Mouse (Mus musculus): ENCODE data around the gene Ttc7b. TPM values are rescaled to one million over a fixed set of nuclear protein-coding genes. Genes with fewer than 3 reads are reported as not detected.

Gene Ttc7b
- total and polyA plus RNA-seq, 3 experiments = 21.1 to 33.9 (median 26.8) TPM

- TF ChIP-seq TAL1 (conservative IDR thresholded peaks at IDR 0.05; ENCODE audit: low read depth, low read length) (no peak), POLR2AphosphoS5 (IDR thresholded peaks at IDR 0.05; ENCODE audit: insufficient replicate concordance, low read depth, low read length) (no peak), CTCF (IDR thresholded peaks at IDR 0.05; ENCODE audit: low read depth, low read length) (no peak), GATA2 (IDR thresholded peaks at IDR 0.05; ENCODE audit: borderline replicate concordance, low read depth, low read length) (no peak), GATA1 (IDR thresholded peaks at IDR 0.05; ENCODE audit: borderline replicate concordance, low read length) (no peak)
- no peak for ATAC-seq (ENCODE audit: extremely low read depth, insufficient number of reproducible peaks, low FRiP score, poor library complexity, severe bottlenecking)
- DNase-seq (ENCODE audit: low spot score) = no peak
- Histone ChIP-seq H3K9me3 (replicated peaks) (no peaks in the 10 kb centered on the region), H3K36me3 (replicated peaks) (no peaks in the 10 kb centered on the region), H3K4me3 (ENCODE audit: low read depth, low read length) (no peak overlapping the region), H3K27me3 (ENCODE audit: insufficient read depth, low read length) (peaks cover 55% of the 10 kb centered on the region), H3K4me1 (ENCODE audit: insufficient read depth, low read depth, low read length) (no peaks in the 10 kb centered on the region)
These were observed 209.9 kb downstream of the Ttc7b start for GRCm38 (mm10) chr12:100310471-100311392.

- H3K4me1 ChIP-seq (ENCODE audit: insufficient read depth, low read depth, low read length) = no peaks in the 10 kb centered on the region
- no peak for ATAC-seq (ENCODE audit: extremely low read depth, insufficient number of reproducible peaks, low FRiP score, poor library complexity, severe bottlenecking)
- DNase-seq (ENCODE audit: low spot score) = no peak
- no peak for TF ChIP-seq TAL1 (conservative IDR thresholded peaks at IDR 0.05; ENCODE audit: low read depth, low read length)
- no peak for TF ChIP-seq GATA2 (IDR thresholded peaks at IDR 0.05; ENCODE audit: borderline replicate concordance, low read depth, low read length)
- TF ChIP-seq GATA1 (IDR thresholded peaks at IDR 0.05; ENCODE audit: borderline replicate concordance, low read length) = no peak
- TF ChIP-seq POLR2AphosphoS5 (IDR thresholded peaks at IDR 0.05; ENCODE audit: insufficient replicate concordance, low read depth, low read length) = no peak
- TF ChIP-seq CTCF (IDR thresholded peaks at IDR 0.05; ENCODE audit: low read depth, low read length) = no peak
- H3K4me3 ChIP-seq (ENCODE audit: low read depth, low read length) = no peak overlapping the region
- no peaks in the 10 kb centered on the region for H3K36me3 ChIP-seq (replicated peaks)
- no peaks in the 10 kb centered on the region for H3K9me3 ChIP-seq (replicated peaks)
- H3K27me3 ChIP-seq (ENCODE audit: insufficient read depth, low read length) = peaks cover 58% of the 10 kb centered on the region
These were observed 211.4 kb downstream of the Ttc7b start for GRCm38 (mm10) chr12:100309201-100309600.

GRCm38 (mm10) chr12:100307501-100308260 is 212.9 kb downstream of the Ttc7b start:
- Histone ChIP-seq H3K36me3 (replicated peaks) (no peaks in the 10 kb centered on the region), H3K27me3 (ENCODE audit: insufficient read depth, low read length) (peaks cover 65% of the 10 kb centered on the region), H3K4me1 (ENCODE audit: insufficient read depth, low read depth, low read length) (no peaks in the 10 kb centered on the region), H3K9me3 (replicated peaks) (no peaks in the 10 kb centered on the region), H3K4me3 (ENCODE audit: low read depth, low read length) (no peak overlapping the region; the same call in 1 of the 2 replicates)
- ATAC-seq (ENCODE audit: extremely low read depth, insufficient number of reproducible peaks, low FRiP score, poor library complexity, severe bottlenecking) (no peak), DNase-seq (ENCODE audit: low spot score) (no peak)
- TF ChIP-seq CTCF (IDR thresholded peaks at IDR 0.05; ENCODE audit: low read depth, low read length) (no peak), GATA2 (IDR thresholded peaks at IDR 0.05; ENCODE audit: borderline replicate concordance, low read depth, low read length) (no peak), POLR2AphosphoS5 (IDR thresholded peaks at IDR 0.05; ENCODE audit: insufficient replicate concordance, low read depth, low read length) (no peak), TAL1 (conservative IDR thresholded peaks at IDR 0.05; ENCODE audit: low read depth, low read length) (no peak)

GRCm38 (mm10) chr12:100306336-100306735 is 214.3 kb downstream of the Ttc7b start:
- H3K36me3 ChIP-seq (replicated peaks) = peaks cover 3% of the 10 kb centered on the region
- TF ChIP-seq POLR2AphosphoS5 (IDR thresholded peaks at IDR 0.05; ENCODE audit: insufficient replicate concordance, low read depth, low read length) (no peak), TAL1 (conservative IDR thresholded peaks at IDR 0.05; ENCODE audit: low read depth, low read length) (no peak), GATA2 (IDR thresholded peaks at IDR 0.05; ENCODE audit: borderline replicate concordance, low read depth, low read length) (no peak), GATA1 (IDR thresholded peaks at IDR 0.05; ENCODE audit: borderline replicate concordance, low read length) (no peak), CTCF (IDR thresholded peaks at IDR 0.05; ENCODE audit: low read depth, low read length) (no peak)
- H3K9me3 ChIP-seq (replicated peaks) = no peaks in the 10 kb centered on the region
- no peaks in the 10 kb centered on the region for H3K4me1 ChIP-seq (ENCODE audit: insufficient read depth, low read depth, low read length)
- H3K4me3 ChIP-seq (ENCODE audit: low read depth, low read length) = no peak overlapping the region
- ATAC-seq (ENCODE audit: extremely low read depth, insufficient number of reproducible peaks, low FRiP score, poor library complexity, severe bottlenecking) (no peak), DNase-seq (ENCODE audit: low spot score) (no peak)
- peaks cover 65% of the 10 kb centered on the region for H3K27me3 ChIP-seq (ENCODE audit: insufficient read depth, low read length)

- H3K4me3 ChIP-seq (ENCODE audit: low read depth, low read length) = no peak overlapping the region
- peaks cover 58% of the 10 kb centered on the region for H3K27me3 ChIP-seq (ENCODE audit: insufficient read depth, low read length)
- DNase-seq (ENCODE audit: low spot score) (no peak), ATAC-seq (ENCODE audit: extremely low read depth, insufficient number of reproducible peaks, low FRiP score, poor library complexity, severe bottlenecking) (no peak)
- H3K4me1 ChIP-seq (ENCODE audit: insufficient read depth, low read depth, low read length) = no peaks in the 10 kb centered on the region
- peaks cover 4% of the 10 kb centered on the region for H3K36me3 ChIP-seq (replicated peaks)
- H3K9me3 ChIP-seq (replicated peaks) = no peaks in the 10 kb centered on the region
- TF ChIP-seq TAL1 (conservative IDR thresholded peaks at IDR 0.05; ENCODE audit: low read depth, low read length) = no peak
- TF ChIP-seq CTCF (IDR thresholded peaks at IDR 0.05; ENCODE audit: low read depth, low read length) = no peak
- no peak for TF ChIP-seq POLR2AphosphoS5 (IDR thresholded peaks at IDR 0.05; ENCODE audit: insufficient replicate concordance, low read depth, low read length)
- no peak for TF ChIP-seq GATA2 (IDR thresholded peaks at IDR 0.05; ENCODE audit: borderline replicate concordance, low read depth, low read length)
- TF ChIP-seq GATA1 (IDR thresholded peaks at IDR 0.05; ENCODE audit: borderline replicate concordance, low read length) = no peak
These were observed 215.5 kb downstream of the Ttc7b start for GRCm38 (mm10) chr12:100305051-100305673.
